Mouse (Mus musculus) stomach, postnatal 0 days (tissue): Measurements from ENCODE around the gene Ebpl.

ENCODE experiments used
- CTCF ChIP-seq: IDR thresholded peaks from 2 replicates; pipeline ENCODE4 v1.5.1; 2016; ENCODE audit warnings: antibody characterized with exemption, low read depth, mild to moderate bottlenecking, moderate library complexity
- EP300 ChIP-seq: optimal IDR thresholded peaks from 2 replicates; pipeline ENCODE3; 2016; ENCODE audit warnings: antibody characterized with exemption

- no peak for TF ChIP-seq EP300
- no peak for TF ChIP-seq CTCF
These were observed 30.3 kb upstream of the Ebpl start for GRCm38 (mm10) chr14:61390586-61390985.
